Mouse (Mus musculus): ENCODE measurements around the gene Arid1b. TPM values are rescaled to one million over a fixed set of nuclear protein-coding genes. Genes with fewer than 3 reads are reported as not detected.

Arid1b gene
- polyA plus RNA-seq, 2 experiments from 2014 or later, result 9.6 to 12.1 TPM

DNA sequence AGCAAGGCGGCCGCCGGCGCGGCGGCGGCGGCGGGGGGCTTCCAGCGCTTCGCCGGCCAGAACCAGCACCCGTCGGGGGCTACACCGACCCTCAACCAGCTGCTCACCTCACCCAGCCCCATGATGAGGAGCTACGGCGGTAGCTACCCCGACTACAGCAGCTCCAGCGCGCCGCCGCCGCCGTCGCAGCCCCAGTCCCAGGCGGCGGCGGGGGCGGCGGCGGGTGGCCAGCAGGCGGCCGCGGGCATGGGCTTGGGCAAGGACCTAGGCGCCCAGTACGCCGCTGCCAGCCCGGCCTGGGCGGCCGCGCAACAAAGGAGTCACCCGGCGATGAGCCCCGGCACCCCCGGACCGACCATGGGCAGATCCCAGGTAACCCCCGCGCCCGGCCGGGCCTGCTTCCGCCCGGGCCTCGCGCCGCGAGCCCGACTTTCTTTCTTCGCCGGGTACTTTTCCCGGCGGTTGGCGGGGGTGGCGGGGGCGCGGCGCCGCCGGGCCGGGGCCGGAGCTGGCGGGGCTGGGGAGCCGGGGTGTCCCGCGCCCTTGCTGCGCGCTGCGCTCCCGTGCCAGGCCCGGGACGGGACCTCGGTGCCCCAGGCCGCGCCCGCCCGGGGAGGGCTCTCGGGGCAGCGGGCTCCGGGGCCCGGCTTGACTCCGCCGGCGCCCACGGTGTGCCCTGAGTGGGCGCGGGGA is 2.1 kb downstream of the Arid1b start:
- peak; percentile 13 for ATAC-seq

DNA sequence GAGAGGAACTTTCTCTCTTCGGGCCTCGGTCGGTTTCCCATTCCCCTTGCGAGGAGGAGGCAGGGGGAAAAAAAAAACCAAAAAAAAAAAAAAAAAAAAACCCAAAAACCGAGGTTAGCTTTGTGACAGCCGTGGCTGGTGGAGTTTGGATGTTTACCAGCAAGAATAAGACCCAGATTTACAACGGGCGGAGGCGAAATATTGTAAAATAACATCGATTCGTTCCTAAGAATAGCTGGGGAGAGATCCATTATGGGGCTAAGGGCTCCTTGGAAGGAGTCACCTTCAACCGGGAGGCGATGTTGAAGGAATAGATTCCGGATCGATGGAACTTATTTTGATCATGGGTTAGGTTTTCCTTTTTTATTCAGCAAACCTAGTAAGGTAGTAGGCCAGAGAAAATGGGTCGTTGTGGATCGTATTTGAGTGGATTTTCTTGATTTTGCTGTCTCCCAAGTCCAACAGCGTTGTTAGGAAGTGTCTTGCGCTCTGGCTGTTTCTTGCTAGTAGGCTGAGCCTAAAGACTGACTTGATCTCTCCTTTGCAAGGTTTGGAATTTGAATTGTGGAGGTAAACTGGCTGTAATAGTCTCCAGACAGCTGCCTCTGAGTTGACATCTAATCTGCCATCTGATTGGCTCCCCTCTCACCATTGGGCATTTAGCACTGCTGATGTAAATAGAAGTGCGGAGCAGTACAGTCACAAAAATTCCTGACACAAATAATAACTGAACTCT is 2.9 kb downstream of the Arid1b start:
- no peak for ATAC-seq

DNA sequence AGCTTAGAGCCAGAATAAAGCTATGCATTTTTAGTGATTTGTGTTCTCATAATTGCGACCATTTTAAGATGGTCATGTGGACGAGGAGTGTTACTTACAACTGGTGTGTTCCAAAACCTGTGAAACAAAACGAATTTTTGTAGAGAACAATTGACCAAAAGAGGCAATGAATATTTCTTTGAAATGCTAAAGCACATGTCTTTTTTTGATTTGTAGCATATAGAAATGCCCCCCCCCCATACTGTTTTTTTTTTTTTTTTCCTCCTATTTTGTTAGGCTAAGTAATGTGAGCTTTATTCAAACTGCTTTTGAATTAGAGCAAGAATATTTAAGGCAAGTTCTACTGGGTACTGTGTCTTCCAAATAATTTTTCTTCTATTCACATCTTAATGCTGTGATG is 3.8 kb downstream of the Arid1b start:
- no peak for ATAC-seq

DNA sequence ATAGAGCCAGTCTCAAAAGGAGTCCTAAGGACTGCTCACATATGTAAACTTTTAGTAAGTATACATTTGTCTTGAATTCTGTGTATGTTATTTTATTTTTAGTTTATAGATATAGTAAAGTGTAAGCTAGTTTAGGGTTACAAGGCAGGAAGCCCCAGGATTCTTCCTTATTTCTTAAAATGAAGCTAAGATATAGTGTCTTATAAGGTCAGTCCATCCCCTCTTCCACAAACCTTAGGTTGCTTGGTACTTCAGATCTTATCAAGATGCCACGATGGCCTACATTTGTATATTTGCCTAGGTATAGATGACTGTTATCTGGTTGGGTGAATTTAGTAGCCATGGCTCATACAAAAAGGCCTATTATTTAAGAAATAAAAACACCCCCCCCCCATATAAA is 5.1 kb downstream of the Arid1b start:
- no peak for ATAC-seq

DNA sequence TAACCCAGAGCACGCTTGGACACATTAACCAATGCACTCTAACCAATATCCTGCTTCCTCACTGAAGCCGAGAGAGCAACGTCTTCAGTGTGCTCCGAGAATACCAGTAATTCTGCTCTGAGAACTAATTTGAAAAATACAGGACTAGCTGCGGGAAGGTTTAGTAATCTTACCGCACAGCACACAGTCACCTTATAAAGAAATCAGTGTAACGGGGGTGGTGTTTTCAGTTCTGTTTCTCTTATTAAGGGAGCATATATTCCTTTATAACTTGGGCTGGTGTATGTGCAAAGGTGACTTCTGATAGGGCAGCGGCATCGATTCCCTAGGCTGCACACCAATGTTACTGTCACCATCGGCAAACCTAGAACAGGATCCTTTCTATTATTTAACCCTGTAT is 5.9 kb downstream of the Arid1b start:
- ATAC-seq, result no peak

DNA sequence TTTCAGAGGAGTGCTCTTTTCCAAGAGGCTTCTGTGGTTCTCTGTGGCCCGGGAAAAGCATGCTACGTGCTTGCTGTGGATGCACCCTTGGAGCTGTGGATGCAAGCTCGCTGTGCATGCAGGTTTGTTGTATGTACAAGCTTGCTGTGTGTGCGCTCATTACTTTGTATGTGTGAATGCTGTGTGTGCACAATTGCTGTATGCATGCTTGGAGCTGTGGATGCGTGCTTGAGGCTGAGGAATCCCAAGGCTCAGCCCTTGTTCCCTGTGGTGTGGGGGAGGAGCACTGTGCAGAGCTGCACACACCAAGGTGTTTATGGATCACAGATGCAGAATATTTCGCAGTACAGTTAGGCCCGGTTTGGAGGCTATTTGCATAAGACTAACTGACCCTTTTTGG is 6.7 kb downstream of the Arid1b start:
- ATAC-seq, result no peak

DNA sequence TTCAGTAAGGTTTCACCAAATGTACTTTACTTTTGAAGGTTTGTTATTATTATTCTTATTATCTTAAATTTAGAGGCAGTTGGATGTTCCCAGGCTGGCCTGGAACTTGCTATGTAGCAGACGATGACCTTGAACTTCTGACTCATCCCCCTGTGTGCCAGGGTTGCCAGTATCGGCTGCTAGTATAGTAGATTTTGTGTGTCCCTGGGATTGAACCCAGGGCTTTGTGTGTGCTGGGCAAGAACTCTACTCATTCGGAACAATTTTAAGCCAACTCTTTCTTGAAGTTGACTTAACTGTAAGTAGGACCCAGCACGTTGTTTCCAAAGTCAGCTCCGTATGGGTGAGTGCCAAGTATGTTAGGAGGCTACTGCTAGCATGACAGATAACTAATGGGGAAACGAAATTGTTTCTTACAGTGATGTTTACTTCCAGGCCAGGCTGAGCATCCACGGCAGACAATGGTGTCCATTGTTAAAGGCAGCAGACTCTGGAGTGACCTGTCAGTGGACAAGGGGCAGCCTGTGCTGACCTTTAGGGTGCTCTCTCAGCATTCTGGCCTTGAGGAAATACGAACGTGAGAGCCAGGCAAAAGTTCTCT is 7.5 kb downstream of the Arid1b start:
- no peak for ATAC-seq

DNA sequence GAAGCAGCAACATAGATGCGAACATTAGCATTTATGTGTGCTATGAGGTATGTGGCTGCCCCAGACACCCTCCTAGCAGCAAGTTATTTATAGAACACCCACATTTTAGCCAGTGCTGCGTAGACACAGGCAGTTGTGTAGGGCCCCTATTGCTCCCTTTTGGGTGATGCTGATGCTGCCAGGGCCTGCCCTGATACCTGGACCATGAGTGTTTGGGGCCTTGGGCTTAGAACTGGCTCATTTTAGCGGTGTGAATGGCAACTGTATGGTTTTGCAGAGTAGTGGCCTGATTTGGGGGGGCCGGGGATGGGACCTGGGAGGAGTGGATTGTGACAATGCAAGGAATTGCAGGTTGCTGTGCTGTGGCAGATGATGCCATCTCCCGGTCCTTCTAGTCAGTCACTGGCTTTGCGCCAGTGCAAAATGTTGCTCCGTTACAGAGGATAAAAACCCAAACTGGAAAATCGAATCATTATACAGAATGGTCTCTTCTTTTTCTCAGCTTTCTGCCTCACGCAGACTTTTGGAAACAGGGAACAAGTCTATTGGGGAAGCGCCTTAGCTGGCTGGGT is 8.9 kb downstream of the Arid1b start:
- ATAC-seq, result no peak

DNA sequence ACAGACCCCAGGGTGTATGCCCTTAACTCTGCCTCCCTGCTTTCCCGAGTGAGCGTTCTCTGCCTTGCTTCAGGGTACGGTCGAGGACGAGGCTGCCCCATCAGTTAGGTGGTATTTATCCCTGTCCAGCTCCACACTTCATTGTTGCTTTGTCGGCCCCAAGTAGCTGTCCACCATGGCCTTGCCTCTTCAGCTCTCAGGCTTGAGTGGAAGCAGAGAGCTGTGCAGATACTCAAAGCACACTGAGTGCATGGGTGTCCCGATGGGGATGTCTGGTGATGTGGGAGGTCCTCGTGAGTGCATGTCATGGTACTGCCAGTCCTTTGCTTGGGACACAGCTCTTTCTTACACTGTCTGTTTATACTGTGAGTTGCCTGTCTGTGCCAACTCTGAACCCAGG is 10.1 kb downstream of the Arid1b start:
- ATAC-seq, result no peak

DNA sequence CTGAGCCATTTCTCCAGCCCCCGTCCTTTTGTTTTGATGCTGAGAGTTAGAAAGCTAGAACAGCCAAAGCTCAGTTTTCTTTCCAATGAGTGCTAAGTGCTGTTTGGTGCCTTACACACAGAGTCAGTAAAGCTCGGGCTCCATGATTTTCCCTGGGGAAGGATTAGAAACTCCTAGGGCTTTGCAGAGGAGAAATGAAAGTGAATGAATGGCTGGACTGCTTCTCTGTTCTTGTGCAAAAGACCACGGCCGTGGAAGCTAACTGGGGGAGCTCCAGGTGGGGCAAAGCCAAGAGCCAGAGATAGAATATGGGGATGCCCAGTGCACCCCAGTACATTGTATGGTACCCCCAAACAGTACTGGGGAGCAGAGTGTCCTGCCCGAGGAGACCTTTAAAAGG is 10.6 kb downstream of the Arid1b start:
- no peak for ATAC-seq

DNA sequence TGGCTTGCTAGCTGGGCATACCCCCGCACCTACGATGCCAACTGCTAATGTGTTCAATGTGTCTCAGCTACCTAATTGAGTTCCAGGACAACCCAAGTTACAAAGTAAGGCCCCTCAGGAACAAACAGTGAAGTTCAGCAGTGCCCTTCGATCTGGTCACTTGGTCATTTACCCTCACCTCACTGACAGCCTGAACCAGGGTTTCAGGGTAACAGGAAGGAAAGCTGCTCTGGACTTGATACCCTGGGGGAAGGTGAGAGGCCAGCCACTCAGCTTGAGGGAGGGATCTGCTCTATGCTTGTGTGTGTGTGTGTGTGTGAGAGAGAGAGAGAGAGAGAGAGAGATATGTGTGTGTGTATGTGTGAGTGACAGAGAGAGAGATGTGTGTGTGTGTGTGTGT is 11.2 kb downstream of the Arid1b start:
- no peak for ATAC-seq

DNA sequence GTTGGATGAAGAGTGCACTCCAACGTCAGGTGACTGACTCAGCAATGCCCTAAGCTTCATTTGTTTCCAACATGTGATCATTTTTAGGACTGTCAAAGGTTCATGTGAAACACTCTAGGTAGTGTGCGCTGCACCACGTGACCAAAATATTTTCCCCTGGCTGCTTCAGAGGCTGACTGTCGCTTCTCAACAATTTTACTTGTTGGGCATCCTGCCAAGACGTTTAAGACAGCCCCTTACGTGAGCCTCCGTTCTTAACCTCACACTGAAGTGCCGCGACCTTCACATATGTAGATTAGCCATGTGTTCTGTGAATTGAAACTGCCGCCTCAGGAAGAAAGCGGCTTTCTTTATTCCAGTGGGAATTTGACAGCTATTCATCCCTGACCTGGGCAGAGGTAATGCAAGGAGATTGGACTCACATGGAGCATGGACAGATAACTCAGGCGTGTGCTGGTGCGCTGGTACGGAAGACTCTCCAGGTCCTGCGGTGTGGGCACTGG is 13.1 kb downstream of the Arid1b start:
- ATAC-seq, result peak; percentile 95

DNA sequence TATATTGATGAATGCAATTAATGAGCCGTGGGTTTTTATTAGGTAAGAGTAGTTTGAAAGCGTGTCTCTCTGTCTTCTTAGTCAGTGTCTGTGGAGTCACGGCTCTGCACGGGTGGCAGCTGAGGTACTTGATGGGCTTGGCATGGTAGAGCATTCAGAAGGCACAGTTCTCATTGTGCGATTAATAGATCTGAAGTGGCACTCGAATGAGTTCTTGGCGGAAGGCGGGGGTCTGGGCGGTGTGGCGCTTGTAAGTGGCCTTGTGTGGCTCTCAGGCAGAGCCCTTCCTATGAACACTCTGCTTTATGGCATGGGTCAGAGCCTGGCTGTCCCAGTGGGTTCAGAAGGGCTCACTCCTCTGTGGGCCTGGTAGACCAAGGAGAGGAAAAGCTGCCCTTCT is 14.1 kb downstream of the Arid1b start:
- ATAC-seq, result no peak

DNA sequence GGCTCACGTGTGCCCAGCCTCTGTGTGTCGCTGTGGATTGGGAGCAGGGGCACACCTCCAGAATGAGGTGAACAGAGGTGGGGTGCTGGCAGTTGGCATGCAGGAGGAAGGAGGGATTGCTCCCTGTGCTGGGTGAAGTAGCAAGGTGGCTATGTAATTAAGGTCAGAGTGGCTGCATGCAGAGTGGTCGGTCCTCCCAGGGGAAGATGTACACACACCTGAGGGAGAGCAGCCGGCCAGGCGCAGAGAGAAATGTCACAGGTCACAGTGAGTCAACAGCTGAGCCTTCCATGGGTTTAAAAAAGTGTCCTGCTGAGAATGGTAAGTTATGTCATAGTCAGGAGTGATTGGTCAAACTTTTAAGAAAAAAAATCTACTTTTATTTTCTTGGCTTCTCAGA is 14.6 kb downstream of the Arid1b start:
- no peak for ATAC-seq

DNA sequence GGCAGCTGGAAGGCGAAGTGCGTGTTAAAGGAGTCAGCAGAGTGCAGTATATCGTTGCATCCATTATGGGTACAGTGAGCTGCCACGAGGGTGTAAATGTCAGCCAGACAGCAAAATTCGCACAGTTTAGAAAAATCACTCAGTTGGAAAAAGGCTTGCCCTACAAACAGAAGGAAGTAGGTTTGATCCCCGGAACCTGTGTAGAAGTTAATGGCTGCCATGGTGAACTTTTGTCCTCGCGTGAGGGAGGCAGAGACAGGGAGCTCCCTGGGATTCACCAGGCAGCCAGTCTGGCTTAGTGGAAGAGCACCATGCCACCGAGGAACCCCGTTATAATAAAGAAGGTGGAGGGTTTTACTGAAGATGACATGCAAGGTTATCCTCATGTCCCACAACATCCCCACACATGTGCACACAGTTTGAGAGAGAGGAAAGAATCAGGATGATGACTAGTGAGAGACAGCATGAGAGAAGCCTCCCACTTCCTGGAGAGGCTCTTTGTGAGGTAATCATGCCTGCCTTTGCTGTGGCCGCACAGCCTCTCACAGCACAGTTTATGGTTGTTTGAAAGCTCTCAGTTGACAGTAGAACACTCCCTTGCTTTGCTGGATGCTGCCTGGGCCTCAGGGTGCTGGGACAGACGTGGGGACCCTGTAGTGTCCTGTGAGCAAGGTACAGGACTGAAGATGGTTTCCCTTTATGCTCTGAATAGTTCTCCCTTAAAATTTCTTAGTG is 15.6 kb downstream of the Arid1b start:
- ATAC-seq, result peak; percentile 24

DNA sequence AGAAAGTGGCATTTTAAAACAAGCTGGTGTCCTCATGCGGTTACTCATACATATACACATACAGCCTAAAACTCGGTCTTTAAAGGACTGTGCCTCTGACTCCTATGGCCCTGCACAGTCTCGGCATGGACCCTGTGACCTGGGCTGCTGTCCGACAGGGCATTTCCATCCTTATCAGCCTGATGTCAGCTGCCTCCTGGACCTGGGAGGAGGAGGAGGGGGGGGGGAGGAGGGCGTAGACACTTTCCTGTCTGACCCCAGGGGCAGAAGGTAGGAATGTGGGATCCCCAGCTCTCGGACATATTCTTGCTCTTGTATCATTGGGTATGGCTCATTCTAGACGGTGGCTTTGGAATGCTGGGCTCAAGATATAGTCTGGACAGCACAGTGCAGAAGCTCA is 16.6 kb downstream of the Arid1b start:
- no peak for ATAC-seq

DNA sequence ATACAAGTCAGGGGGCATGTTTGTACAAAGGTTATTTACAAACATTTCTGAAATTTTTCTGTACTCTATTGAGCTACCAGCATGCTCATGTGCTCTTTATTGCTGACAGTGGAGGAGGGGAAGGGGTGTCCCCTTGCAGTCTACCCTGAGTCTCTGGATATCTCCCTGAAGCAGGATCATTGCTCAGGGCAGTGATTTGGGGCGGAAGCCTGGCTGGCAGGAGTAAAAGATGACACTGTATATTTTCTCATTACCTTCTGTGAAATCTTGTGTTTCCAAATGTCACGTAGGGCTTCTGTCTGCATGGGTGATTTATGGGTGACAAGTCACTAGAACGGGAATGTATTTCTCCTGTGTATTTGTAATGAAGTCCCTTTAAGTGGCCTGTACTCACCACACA is 18.0 kb downstream of the Arid1b start:
- no peak for ATAC-seq

DNA sequence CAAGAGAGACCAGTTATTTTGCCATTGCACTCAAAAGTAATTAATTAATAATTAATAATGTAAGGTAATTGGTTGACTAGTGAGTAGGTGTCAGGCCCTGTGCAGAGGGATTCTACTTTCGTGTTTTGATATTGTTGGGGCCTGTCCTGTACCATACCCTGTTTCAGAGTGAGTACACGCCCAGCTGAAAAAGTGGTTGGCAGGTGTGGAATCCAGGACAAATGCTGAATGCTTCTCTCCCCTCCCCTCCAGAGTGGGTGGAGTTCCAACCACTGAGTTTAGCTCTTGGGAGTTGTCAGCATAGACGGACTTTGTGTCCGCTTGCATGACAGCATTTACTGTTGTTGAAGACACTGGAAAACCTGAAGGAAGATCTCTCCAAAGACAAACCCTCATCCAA is 18.4 kb downstream of the Arid1b start:
- no peak for ATAC-seq

DNA sequence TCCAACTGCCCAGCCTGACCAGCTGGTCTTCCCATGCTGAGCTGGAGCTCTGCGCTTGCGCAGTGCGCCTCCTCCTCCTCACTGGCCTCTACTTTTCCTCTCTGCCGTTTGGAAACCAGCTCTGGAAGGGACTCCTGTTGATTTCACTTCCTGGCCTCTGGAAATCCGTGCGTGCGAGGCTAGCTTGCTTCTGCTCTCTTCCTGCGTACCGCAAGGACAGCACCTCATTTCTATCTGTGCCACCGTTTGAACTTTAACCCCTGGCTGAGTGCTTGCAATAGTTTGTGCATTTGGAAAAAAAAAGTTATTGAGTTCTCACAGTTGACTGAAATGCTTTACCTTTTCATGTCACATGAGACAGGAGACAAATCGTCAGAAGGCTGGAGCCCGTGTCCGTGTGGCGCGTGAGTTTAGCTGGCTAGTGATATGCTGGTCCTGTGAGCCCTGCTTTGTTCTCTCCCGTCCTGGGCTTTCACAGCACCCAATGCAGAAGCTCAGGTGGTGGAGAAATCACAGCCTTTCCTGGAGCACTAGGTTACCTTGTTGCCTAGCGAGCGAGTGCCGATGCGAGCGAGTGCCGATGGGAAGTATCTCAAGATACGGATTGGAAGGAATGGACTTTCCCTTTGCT is 20.3 kb downstream of the Arid1b start:
- ATAC-seq, result no peak

DNA sequence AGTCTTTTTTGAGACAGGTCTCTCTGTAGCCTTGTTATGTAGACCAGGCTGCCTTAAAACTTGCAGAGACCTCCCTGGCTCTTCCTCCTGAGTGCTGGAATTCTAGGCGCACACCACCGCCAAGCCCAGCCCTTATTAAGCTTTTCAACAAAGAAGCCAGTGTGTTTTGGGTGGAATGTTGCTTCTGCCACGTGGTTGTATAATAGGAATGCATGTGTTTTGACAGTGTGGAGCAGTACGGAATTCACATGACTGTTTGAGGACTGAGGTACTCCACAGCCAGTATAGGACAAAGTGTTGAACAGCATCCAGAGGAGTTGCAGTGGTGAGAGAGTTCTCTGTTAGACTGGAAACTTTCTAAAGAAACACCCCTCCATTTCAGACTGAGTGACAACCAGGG is 22.3 kb downstream of the Arid1b start:
- no peak for ATAC-seq

DNA sequence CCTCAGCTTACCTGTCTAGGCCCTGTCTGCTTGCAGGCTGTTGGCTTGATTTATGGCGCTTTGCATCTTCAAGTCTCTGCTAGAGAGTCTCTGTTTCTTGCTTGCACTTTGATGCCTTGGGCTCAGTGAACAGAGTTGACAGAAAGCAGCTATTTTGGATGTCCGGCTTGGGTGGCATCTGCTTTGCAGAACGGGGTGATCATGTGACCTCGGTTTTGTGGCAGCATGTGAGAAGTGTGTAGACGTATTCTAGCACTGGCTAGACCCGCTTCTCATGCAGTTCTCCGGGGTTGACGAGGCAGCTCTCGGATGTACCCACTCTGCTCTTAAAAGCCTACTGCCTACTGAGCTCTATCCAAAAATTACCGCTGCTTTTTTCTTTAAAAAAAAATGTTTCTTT is 22.9 kb downstream of the Arid1b start:
- no peak for ATAC-seq

DNA sequence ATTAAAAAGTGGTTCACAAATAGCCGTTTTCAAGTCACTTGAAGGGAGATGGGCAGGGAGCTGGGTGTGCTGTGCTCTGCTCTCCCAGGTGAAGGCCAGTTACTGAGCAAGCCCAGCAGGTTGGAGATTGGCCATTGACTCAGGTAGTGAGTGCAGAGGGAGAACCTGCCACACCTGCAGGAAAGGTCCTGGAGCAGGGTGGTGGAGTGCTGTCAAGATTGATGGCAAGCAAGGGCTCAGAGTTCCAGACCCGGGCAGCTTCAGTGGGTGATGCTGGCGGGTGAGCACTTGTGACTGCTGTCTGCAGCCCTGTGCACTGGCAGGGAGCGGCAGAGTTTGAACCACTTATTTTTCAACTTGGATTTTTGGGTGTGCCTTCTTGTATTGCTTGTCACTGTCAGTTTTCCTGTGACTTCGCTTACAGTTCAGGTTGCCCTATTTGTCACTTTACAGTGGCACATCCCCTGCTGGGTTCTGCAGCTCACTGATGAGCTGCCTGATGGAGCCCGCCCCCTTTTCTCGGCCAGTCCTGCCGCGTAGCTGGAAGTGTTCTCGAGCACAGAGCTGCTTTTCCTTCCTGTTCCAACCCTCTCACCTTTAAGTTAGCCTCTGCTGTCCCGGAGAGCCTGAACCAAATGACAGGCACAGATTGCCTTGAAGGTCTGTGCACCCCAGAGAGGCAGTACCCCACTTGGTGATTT is 27.3 kb downstream of the Arid1b start:
- no peak for ATAC-seq

Measured in activated CD4-positive, CD25-positive, alpha-beta regulatory T cell, adult 4 months (primary cell).